Mouse (Mus musculus) mouse trophoblast stem cell (cell line): Measurements from ENCODE around the gene Gm20388.

Source experiments
- in situ Hi-C, 2 experiments: fragments of 300-500 bp; cut with MseI, MboI; formaldehyde crosslinking; loops; 2 replicates in 1 of 2; 3 replicates in 1 of 2; pipeline ENCODE4 v1.15.1; 2025

Gm20388 gene

GRCm38 (mm10) chr8:122746439-122746838 lies 2835.8 kb downstream of the Gm20388 start:
- in situ Hi-C loops, result no loop called here

GRCm38 (mm10) chr8:122747825-122748224 lies 2837.2 kb downstream of the Gm20388 start:
- in situ Hi-C loops, result no loop called here

- in situ Hi-C loops, result no loop called here
These were observed 2838.8 kb downstream of the Gm20388 start for GRCm38 (mm10) chr8:122749333-122749958.

GRCm38 (mm10) chr8:122751342-122751741 lies 2840.7 kb downstream of the Gm20388 start:
- in situ Hi-C loops, result no loop called here

- in situ Hi-C loops, result no loop called here
These were observed 2841.6 kb downstream of the Gm20388 start for GRCm38 (mm10) chr8:122752111-122752721.

DNA sequence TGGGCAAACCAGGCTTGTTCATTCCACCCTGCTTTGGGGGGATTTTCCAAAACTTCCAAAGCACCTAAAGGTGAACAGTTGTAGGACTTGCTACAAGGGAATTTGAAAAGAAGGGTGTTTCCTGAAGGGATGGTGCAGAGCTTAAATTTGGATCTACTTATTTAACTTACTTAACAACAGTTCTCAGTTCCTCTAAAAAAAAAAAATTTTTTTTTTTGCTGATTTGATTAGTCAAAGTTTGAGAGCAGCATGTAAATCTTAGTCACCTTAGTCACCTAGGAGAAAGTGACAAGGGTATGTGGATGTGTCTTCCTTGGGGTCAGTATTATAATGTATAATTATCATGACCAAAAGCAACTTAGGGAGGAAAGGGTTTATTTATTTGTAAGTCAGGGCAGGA lies 2848.0 kb downstream of the Gm20388 start:
- in situ Hi-C loops, result no loop called here

DNA sequence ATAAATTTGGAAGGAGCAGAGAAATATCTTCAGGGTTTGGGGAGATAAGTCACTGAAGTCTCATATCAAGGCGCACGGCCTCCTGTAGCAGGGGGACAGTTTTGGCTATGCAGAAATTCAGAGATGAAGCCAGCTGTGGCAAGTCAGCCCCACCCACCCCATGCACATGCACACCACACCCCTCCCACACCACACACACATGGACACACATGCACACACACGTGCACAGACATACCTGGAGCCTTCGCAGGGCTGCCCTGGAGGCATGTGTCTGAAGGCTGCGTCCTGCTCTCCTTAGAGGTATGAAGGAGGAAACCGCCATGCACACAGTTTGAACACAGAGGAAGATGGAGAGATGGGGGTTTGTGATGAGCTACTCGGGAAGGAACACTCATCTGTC lies 2849.5 kb downstream of the Gm20388 start:
- in situ Hi-C loops, result no loop called here

DNA sequence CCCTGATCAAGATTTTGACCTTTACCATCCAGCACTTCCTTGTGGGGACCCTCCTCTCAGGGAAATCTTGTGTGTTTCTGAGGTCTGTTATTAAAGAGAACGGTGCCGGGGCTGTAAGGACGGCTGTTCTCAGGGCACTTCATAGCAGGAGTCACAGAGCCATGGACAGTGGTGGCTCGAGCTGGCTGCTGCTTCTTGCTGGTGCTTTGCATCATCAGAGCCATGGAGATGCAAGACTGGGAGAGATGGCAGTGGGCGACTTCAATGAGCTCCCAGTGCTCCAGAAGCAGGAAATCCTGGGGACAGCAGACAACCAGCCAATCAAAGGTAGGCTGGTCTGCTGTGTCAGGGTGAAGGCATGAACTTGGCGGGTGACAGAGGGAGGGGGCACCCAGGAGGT lies 2850.5 kb downstream of the Gm20388 start:
- in situ Hi-C loops, result no loop called here

- in situ Hi-C loops, result no loop called here
These were observed 2852.2 kb downstream of the Gm20388 start for GRCm38 (mm10) chr8:122762731-122763266.

- in situ Hi-C loops, result no loop called here
These were observed 2852.7 kb downstream of the Gm20388 start for GRCm38 (mm10) chr8:122763267-122763738.

GRCm38 (mm10) chr8:122764790-122765474 lies 2854.3 kb downstream of the Gm20388 start:
- in situ Hi-C loops, result no loop called here

- in situ Hi-C loops, result no loop called here
These were observed 2855.5 kb downstream of the Gm20388 start for GRCm38 (mm10) chr8:122766189-122766588.

GRCm38 (mm10) chr8:122766647-122767200 lies 2856.1 kb downstream of the Gm20388 start:
- in situ Hi-C loops, result no loop called here

DNA sequence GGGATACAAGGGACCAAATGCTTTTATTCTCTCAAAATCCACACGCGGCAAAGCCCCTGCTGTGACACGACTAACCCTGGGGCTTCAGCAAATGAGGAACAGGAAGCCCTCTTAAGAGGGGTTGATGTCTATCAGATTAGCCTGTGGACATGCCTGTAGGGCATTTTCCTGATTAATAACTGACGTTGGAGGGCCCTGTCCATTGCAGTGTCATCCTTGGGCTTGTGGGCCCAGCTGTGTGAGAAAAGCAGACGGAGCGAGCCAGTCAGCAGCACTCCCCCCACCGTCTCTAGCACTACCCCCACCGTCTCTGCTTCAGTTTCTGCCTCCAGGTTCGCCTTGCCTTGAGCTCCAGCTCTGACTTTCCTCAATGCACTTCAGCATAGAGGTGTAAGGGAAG lies 2856.6 kb downstream of the Gm20388 start:
- in situ Hi-C loops, result no loop called here

GRCm38 (mm10) chr8:122769251-122770058 lies 2858.8 kb downstream of the Gm20388 start:
- in situ Hi-C loops, result no loop called here

- in situ Hi-C loops, result no loop called here
These were observed 2861.9 kb downstream of the Gm20388 start for GRCm38 (mm10) chr8:122772431-122773060.

GRCm38 (mm10) chr8:122775285-122776155 lies 2864.9 kb downstream of the Gm20388 start, which contains the start of gene Acsf3:
Gene Acsf3, plus strand, starts transcription at chr8:122775486.
- in situ Hi-C loops, result no loop called here

GRCm38 (mm10) chr8:122777701-122778100 lies 2867.1 kb downstream of the Gm20388 start:
- in situ Hi-C loops, result no loop called here

- in situ Hi-C loops, result no loop called here
These were observed 2868.1 kb downstream of the Gm20388 start for GRCm38 (mm10) chr8:122778703-122779239.

- in situ Hi-C loops, result no loop called here
These were observed 2868.6 kb downstream of the Gm20388 start for GRCm38 (mm10) chr8:122779255-122779654.
